Mouse (Mus musculus) limb, embryonic 14.5 days (tissue): ENCODE data around the gene Vsig10l. TPM values are rescaled to one million over a fixed set of nuclear protein-coding genes. Genes with fewer than 3 reads are reported as not detected.

Experiments used
- ATAC-seq: fragments of 200-750 bp; cut with Nextera tagmentation; 2 replicates; pipeline ENCODE4 v1.8.0; 2017; ENCODE audit warnings: low read depth, moderate number of reproducible peaks, moderate TSS enrichment; ENCODE audit not compliant: low FRiP score
- DNase-seq: peaks from one replicate; pipeline ENCODE4 v3.0.0-alpha.2; 2015; ENCODE audit warnings: low spot score
- H3K27ac ChIP-seq: fragments of 300-500 bp; sonication (generic); replicated peaks from 2 replicates; pipeline ENCODE4 v1.5.1; 2014; ENCODE audit warnings: low read depth, mild to moderate bottlenecking, low read length, moderate library complexity, mixed read lengths
- H3K27me3 ChIP-seq: fragments of 300-500 bp; sonication (generic); 2 replicates; pipeline ENCODE4 v1.6.1; 2014; ENCODE audit warnings: low read length, mixed read lengths; ENCODE audit not compliant: control insufficient read depth, insufficient read depth
- H3K36me3 ChIP-seq: fragments of 300-500 bp; sonication (generic); 2 replicates; pipeline ENCODE4 v1.6.1; 2014; ENCODE audit warnings: mild to moderate bottlenecking, low read length, moderate library complexity, mixed read lengths; ENCODE audit not compliant: control insufficient read depth, insufficient read depth
- H3K4me1 ChIP-seq: fragments of 300-500 bp; sonication (generic); 2 replicates; pipeline ENCODE4 v1.6.1; 2014; ENCODE audit warnings: antibody characterized with exemption, low read length, mixed read lengths; ENCODE audit not compliant: control insufficient read depth, insufficient read depth
- H3K4me2 ChIP-seq: fragments of 300-500 bp; sonication (generic); replicated peaks from 2 replicates; pipeline ENCODE4 v1.6.1; 2014; ENCODE audit warnings: low read depth, mild to moderate bottlenecking, low read length, moderate library complexity; ENCODE audit not compliant: severe bottlenecking
- H3K4me3 ChIP-seq: fragments of 300-500 bp; sonication (generic); replicated peaks from 2 replicates; pipeline ENCODE4 v1.5.1; 2014; ENCODE audit warnings: low read length
- H3K9ac ChIP-seq: fragments of 300-500 bp; sonication (generic); 2 replicates; pipeline ENCODE4 v1.6.1; 2014; ENCODE audit warnings: mild to moderate bottlenecking, low read depth, low read length, moderate library complexity; ENCODE audit not compliant: severe bottlenecking
- H3K9me3 ChIP-seq: fragments of 300-500 bp; sonication (generic); 2 replicates; pipeline ENCODE4 v1.6.1; 2016; ENCODE audit warnings: low read length; ENCODE audit not compliant: control insufficient read depth
- POLR2A ChIP-seq: fragments of 200-500 bp; IDR thresholded peaks from 2 replicates; pipeline ENCODE4 v1.8.0; 2012; ENCODE audit warnings: inconsistent platforms, mild to moderate bottlenecking, moderate library complexity, borderline replicate concordance; ENCODE audit not compliant: insufficient read depth, insufficient read length; ENCODE audit errors: extremely low read depth
- WGBS: fragments of 180-500 bp; shearing (Covaris S2); extraction: QIAGEN DNeasy Blood & Tissue Kit; methylation state at CpG from one replicate; pipeline ENCODE4 v1.1.7; 2014; 5-methylcytosine and 5-hydroxymethylcytosine counted together
- microRNA-seq: library from miRNA; unstranded; fragments of <30 nt; microRNA quantifications from one replicate; pipeline ENCODE4, GENCODE M21; 2016
- polyA plus RNA-seq, 2 experiments: library from polyadenylated mRNA; depleted of rRNA in 1 of 2; stranded (reverse) in 1 of 2; unstranded in 1 of 2; fragments of >200 nt; fragmentation: Nextera tagmentation in 1 of 2; extraction: Ambion mirVana in 1 of 2; gene quantifications; 2 replicates each; pipeline versions ENCODE4 v1.2.1 to v1.2.3; 2012 to 2014

The Vsig10l gene
- polyA plus RNA-seq, 2 experiments: 5.0 to 6.6 TPM

DNA sequence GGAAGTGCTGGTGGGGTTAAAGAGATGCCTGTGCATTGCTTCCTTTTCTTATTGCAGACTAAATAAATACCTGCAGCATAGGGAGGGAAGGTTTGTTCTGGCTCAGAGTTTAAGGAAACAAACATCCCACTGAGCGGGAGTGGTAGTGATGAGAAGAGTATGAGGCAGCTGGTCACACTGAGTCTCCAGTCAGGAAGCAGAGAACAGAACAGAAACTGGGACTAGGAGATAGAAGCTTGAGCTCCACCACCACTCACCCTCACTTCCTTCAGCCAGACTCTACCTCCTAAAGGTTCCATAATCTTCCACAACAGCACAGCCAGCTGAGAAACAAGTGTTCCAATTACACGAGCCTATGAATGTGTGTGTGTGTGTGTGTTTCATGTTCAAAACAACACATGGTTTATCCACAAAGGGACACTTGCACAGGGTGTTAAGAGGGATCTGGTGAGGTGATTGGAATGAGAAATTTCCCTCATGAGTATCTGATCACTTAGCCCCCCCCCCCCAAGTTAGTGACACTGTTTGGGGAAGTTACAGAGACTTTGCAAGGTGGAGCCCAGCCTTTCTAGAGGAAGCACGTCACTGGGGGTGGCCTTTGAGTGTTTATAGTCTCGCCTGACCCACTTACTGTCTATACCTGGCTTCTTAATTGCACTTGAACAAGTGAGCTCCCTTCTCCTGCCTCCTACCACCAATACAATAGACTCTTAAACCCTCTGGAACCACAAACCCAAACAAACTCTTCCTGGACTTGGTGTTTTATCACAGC, 48.9 kb downstream of the Vsig10l start:
- 42% methylated on average over 4 of the region's 4 CpGs for WGBS
- Histone ChIP-seq H3K27me3 (no peaks in the 10 kb centered on the region), H3K4me3 (no peak overlapping the region), H3K27ac (no peak overlapping the region), H3K9ac (no peak overlapping the region), H3K36me3 (no peaks in the 10 kb centered on the region), H3K4me2 (no peak overlapping the region), H3K4me1 (no peaks in the 10 kb centered on the region), H3K9me3 (no peaks in the 10 kb centered on the region)
- no peak for TF ChIP-seq POLR2A
- no peak for ATAC-seq
- DNase-seq: no peak

DNA sequence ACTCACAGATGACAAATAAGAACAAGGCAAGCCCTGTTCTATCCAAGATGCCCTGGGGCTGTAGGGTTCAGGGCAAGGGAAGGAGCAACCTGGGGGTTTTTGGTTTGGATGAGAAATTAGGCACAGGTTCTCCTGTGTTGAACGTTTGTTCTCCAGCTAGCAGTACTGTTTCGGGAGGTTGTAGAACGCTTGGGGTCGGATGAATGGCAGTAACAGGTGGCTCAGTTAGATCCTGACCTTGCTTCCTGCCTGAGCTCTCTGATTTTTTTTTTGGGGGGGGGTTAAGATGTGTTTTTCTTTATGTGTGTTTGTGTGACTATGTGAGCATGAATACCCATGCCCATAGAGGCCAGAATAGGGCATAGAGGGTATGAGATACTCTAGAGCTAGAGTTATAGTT, 49.6 kb downstream of the Vsig10l start:
- no peak for TF ChIP-seq POLR2A
- H3K9ac ChIP-seq: no peak overlapping the region
- H3K4me1 ChIP-seq: no peaks in the 10 kb centered on the region
- H3K27ac ChIP-seq: no peak overlapping the region
- no peaks in the 10 kb centered on the region for H3K36me3 ChIP-seq
- H3K4me3 ChIP-seq: no peak overlapping the region
- WGBS: 72% methylated on average over 4 of the region's 4 CpGs
- ATAC-seq: no peak
- H3K27me3 ChIP-seq: no peaks in the 10 kb centered on the region
- DNase-seq: no peak
- no peaks in the 10 kb centered on the region for H3K9me3 ChIP-seq
- no peak overlapping the region for H3K4me2 ChIP-seq

DNA sequence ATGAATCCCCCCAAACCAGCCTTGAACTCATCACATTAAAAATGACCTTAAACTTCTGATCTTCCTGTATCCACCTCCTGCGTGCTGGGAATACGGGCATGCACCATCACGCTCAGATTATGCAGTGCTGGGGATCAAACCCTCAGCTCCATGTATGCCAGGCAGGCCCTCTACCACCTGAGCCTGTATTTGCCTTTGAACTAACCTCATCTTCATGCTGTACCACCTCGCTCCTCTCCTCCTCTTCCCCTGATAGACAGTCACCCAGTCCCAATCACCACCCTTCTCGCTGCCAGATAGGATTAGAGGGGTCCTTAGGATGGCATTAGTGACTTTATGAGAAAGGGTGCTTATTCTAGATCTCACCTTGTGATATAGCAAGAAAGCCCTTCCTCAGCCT, 52.1 kb downstream of the Vsig10l start:
- WGBS: 80% methylated on average over 5 of the region's 5 CpGs
- no peak for TF ChIP-seq POLR2A
- H3K27ac ChIP-seq: no peak overlapping the region
- no peaks in the 10 kb centered on the region for H3K4me1 ChIP-seq
- ATAC-seq (no peak), DNase-seq (no peak)
- no peak overlapping the region for H3K9ac ChIP-seq
- no peaks in the 10 kb centered on the region for H3K36me3 ChIP-seq
- H3K4me2 ChIP-seq: no peak overlapping the region
- no peak overlapping the region for H3K4me3 ChIP-seq
- H3K9me3 ChIP-seq: no peaks in the 10 kb centered on the region
- no peaks in the 10 kb centered on the region for H3K27me3 ChIP-seq

DNA sequence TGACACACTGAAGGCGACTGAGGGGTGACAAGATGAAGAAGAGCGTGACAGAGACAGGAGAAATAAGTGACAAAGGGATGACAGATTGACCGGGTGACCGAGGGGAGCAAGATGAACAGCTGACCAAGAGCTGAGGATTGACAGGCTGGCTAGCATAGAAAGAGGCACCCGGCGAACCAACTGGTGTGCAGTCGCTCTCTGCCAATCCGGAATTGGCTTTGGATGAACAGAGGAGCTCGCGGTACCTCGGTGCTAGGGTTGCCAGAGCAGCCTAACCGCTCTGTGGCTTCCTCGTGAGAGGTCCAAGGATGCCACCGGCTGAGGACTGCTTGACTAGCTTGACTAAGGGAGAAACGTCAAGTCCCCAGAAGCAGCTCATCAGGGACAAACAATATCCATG, 55.4 kb downstream of the Vsig10l start:
- WGBS: 85% methylated on average over 15 of the region's 15 CpGs

More for the DNA sequence above, 55.4 kb downstream of the Vsig10l start:
- Histone ChIP-seq H3K36me3 (no peaks in the 10 kb centered on the region), H3K9me3 (no peaks in the 10 kb centered on the region), H3K4me2 (no peak overlapping the region), H3K27ac (no peak overlapping the region), H3K4me1 (no peaks in the 10 kb centered on the region), H3K27me3 (no peaks in the 10 kb centered on the region), H3K9ac (no peak overlapping the region), H3K4me3 (no peak overlapping the region)
- DNase-seq (no peak), ATAC-seq (no peak)
- TF ChIP-seq POLR2A: no peak

Small RNA genes within 50 kb of the gene (microRNA-seq; reads per million reads assigned to microRNA genes)
- not detected for gene Mir7051

Other genes starting within 250 kb of the Vsig10l start
- gene Zfp715, start 149.9 kb upstream of the Vsig10l start, polyA plus RNA-seq (2012; rRNA removed): 10.7 and 14.1 TPM in 2 replicates
- gene Zfp715, start 149.9 kb upstream of the Vsig10l start, polyA plus RNA-seq (2014; fragmentation: Nextera tagmentation; extraction: Ambion mirVana): 16.2 and 17.9 TPM in 2 replicates
- 0.19 and 0.28 TPM in 2 replicates for gene Siglecf, start 111.8 kb upstream of the Vsig10l start, polyA plus RNA-seq (2012; rRNA removed)
- 0.18 and 0.28 TPM in 2 replicates for gene Siglecf, start 111.8 kb upstream of the Vsig10l start, polyA plus RNA-seq (2014; fragmentation: Nextera tagmentation; extraction: Ambion mirVana)
- 0.13 and 0.29 TPM in 2 replicates for gene Siglecg, start 54.9 kb upstream of the Vsig10l start, polyA plus RNA-seq (2012; rRNA removed)
- gene Siglecg, start 54.9 kb upstream of the Vsig10l start, polyA plus RNA-seq (2014; fragmentation: Nextera tagmentation; extraction: Ambion mirVana): 0.07 and 0.33 TPM in 2 replicates
- not detected in 2 replicates for gene Lim2, start 35.5 kb upstream of the Vsig10l start, polyA plus RNA-seq (2012; rRNA removed)
- not detected in 2 replicates for gene Lim2, start 35.5 kb upstream of the Vsig10l start, polyA plus RNA-seq (2014; fragmentation: Nextera tagmentation; extraction: Ambion mirVana)
- 0.68 and 0.88 TPM in 2 replicates for gene Nkg7, start 26.1 kb upstream of the Vsig10l start, polyA plus RNA-seq (2012; rRNA removed)
- gene Nkg7, start 26.1 kb upstream of the Vsig10l start, polyA plus RNA-seq (2014; fragmentation: Nextera tagmentation; extraction: Ambion mirVana): 1.7 and 2.3 TPM in 2 replicates
- not detected in 2 replicates for gene Cldnd2, start 22.4 kb upstream of the Vsig10l start, polyA plus RNA-seq (2012; rRNA removed)
- not detected in 2 replicates for gene Cldnd2, start 22.4 kb upstream of the Vsig10l start, polyA plus RNA-seq (2014; fragmentation: Nextera tagmentation; extraction: Ambion mirVana)
- 93.3 and 153 TPM in 2 replicates for gene Etfb, start 19.1 kb upstream of the Vsig10l start, polyA plus RNA-seq (2012; rRNA removed)
- 280 and 301 TPM in 2 replicates for gene Etfb, start 19.1 kb upstream of the Vsig10l start, polyA plus RNA-seq (2014; fragmentation: Nextera tagmentation; extraction: Ambion mirVana)
- gene Gm45233, start 19.0 kb upstream of the Vsig10l start, polyA plus RNA-seq (2012; rRNA removed): 1.0 and 3.2 TPM in 2 replicates
- gene Gm45233, start 19.0 kb upstream of the Vsig10l start, polyA plus RNA-seq (2014; fragmentation: Nextera tagmentation; extraction: Ambion mirVana): 0.26 and 0.63 TPM in 2 replicates
- gene Iglon5, start 26.9 kb downstream of the Vsig10l start, polyA plus RNA-seq (2012; rRNA removed): 25.1 and 34.7 TPM in 2 replicates
- 1.1 and 1.2 TPM in 2 replicates for gene Iglon5, start 26.9 kb downstream of the Vsig10l start, polyA plus RNA-seq (2014; fragmentation: Nextera tagmentation; extraction: Ambion mirVana)
- gene 4931406B18Rik, start 42.8 kb downstream of the Vsig10l start, polyA plus RNA-seq (2012; rRNA removed): not detected in 2 replicates
- not detected in 2 replicates for gene 4931406B18Rik, start 42.8 kb downstream of the Vsig10l start, polyA plus RNA-seq (2014; fragmentation: Nextera tagmentation; extraction: Ambion mirVana)
- 2.4 and 3.0 TPM in 2 replicates for gene Cd33, start 81.3 kb downstream of the Vsig10l start, polyA plus RNA-seq (2012; rRNA removed)
- gene Cd33, start 81.3 kb downstream of the Vsig10l start, polyA plus RNA-seq (2014; fragmentation: Nextera tagmentation; extraction: Ambion mirVana): 2.9 and 3.1 TPM in 2 replicates
- gene Zfp658, start 99.1 kb downstream of the Vsig10l start, polyA plus RNA-seq (2012; rRNA removed): 4.9 and 5.7 TPM in 2 replicates
- gene Zfp658, start 99.1 kb downstream of the Vsig10l start, polyA plus RNA-seq (2014; fragmentation: Nextera tagmentation; extraction: Ambion mirVana): 3.6 and 3.8 TPM in 2 replicates
- 5.8 and 6.7 TPM in 2 replicates for gene Zfp719, start 116.5 kb downstream of the Vsig10l start, polyA plus RNA-seq (2012; rRNA removed)
- 13.1 and 16.0 TPM in 2 replicates for gene Zfp719, start 116.5 kb downstream of the Vsig10l start, polyA plus RNA-seq (2014; fragmentation: Nextera tagmentation; extraction: Ambion mirVana)
- gene Zfp819, start 144.0 kb downstream of the Vsig10l start, polyA plus RNA-seq (2012; rRNA removed): 0.04 and 0.11 TPM in 2 replicates
- gene Zfp819, start 144.0 kb downstream of the Vsig10l start, polyA plus RNA-seq (2014; fragmentation: Nextera tagmentation; extraction: Ambion mirVana): 0.19 TPM in 1 of 2 replicates, not detected in the other
- gene Ceacam18, start 171.6 kb downstream of the Vsig10l start, polyA plus RNA-seq (2012; rRNA removed): not detected in 2 replicates
- gene Ceacam18, start 171.6 kb downstream of the Vsig10l start, polyA plus RNA-seq (2014; fragmentation: Nextera tagmentation; extraction: Ambion mirVana): not detected in 2 replicates
- 0.65 and 1.1 TPM in 2 replicates for gene Siglece, start 197.0 kb downstream of the Vsig10l start, polyA plus RNA-seq (2012; rRNA removed)
- gene Siglece, start 197.0 kb downstream of the Vsig10l start, polyA plus RNA-seq (2014; fragmentation: Nextera tagmentation; extraction: Ambion mirVana): 0.55 and 1.1 TPM in 2 replicates
- gene Ctu1, start 208.9 kb downstream of the Vsig10l start, polyA plus RNA-seq (2012; rRNA removed): 13.4 and 15.8 TPM in 2 replicates
- gene Ctu1, start 208.9 kb downstream of the Vsig10l start, polyA plus RNA-seq (2014; fragmentation: Nextera tagmentation; extraction: Ambion mirVana): 11.2 and 12.0 TPM in 2 replicates
- 0.14 and 0.20 TPM in 2 replicates for gene Klk14, start 227.3 kb downstream of the Vsig10l start, polyA plus RNA-seq (2012; rRNA removed)
- not detected in 2 replicates for gene Klk14, start 227.3 kb downstream of the Vsig10l start, polyA plus RNA-seq (2014; fragmentation: Nextera tagmentation; extraction: Ambion mirVana)
- gene Klk13, start 249.4 kb downstream of the Vsig10l start, polyA plus RNA-seq (2012; rRNA removed): 1.7 and 1.8 TPM in 2 replicates
- gene Klk13, start 249.4 kb downstream of the Vsig10l start, polyA plus RNA-seq (2014; fragmentation: Nextera tagmentation; extraction: Ambion mirVana): 2.9 and 3.7 TPM in 2 replicates